Mouse (Mus musculus) lung, postnatal 0 days (tissue): ENCODE results near the gene Nrg4. TPM values are rescaled to one million over a fixed set of nuclear protein-coding genes. Genes with fewer than 3 reads are reported as not detected.

Experiments used
- ATAC-seq: fragments of 200-750 bp; cut with Nextera tagmentation; 2 replicates; pipeline ENCODE4 v1.8.0; 2017; ENCODE audit warnings: moderate library complexity
- DNase-seq: peaks from one replicate; pipeline ENCODE4 v3.0.0-alpha.2; 2016; ENCODE audit warnings: low spot score
- H3K27ac ChIP-seq: fragments of 300-500 bp; sonication (generic); 2 replicates; pipeline ENCODE4 v1.5.1; 2014; ENCODE audit warnings: antibody characterized with exemption, mild to moderate bottlenecking, low read length, mixed read lengths
- H3K27me3 ChIP-seq: fragments of 300-500 bp; sonication (generic); replicated peaks from 2 replicates; pipeline ENCODE4 v1.6.1; 2014; ENCODE audit warnings: low read length, mixed read lengths; ENCODE audit not compliant: insufficient read depth
- H3K36me3 ChIP-seq: fragments of 300-500 bp; sonication (generic); 2 replicates; pipeline ENCODE4 v1.6.1; 2014; ENCODE audit warnings: low read length, mixed read lengths; ENCODE audit not compliant: insufficient read depth
- H3K4me1 ChIP-seq: fragments of 300-500 bp; sonication (generic); 2 replicates; pipeline ENCODE4 v1.6.1; 2014; ENCODE audit warnings: antibody characterized with exemption, low read depth, low read length, mixed read lengths; ENCODE audit not compliant: insufficient read depth
- H3K4me2 ChIP-seq: fragments of 300-500 bp; sonication (generic); replicated peaks from 2 replicates; pipeline ENCODE4 v1.6.1; 2014; ENCODE audit warnings: low read depth, mild to moderate bottlenecking, low read length, moderate library complexity, mixed read lengths
- H3K4me3 ChIP-seq: fragments of 300-500 bp; sonication (generic); 2 replicates; pipeline ENCODE4 v1.5.1; 2014; ENCODE audit warnings: low read depth, low read length
- H3K9ac ChIP-seq: fragments of 300-500 bp; sonication (generic); replicated peaks from 2 replicates; pipeline ENCODE4 v1.6.1; 2014; ENCODE audit warnings: low read depth, mild to moderate bottlenecking
- H3K9me3 ChIP-seq: fragments of 300-500 bp; sonication (generic); 2 replicates; pipeline ENCODE4 v1.6.1; 2016; ENCODE audit warnings: low read length, mixed read lengths
- CTCF ChIP-seq: IDR thresholded peaks from 2 replicates; pipeline ENCODE4 v1.5.1; 2016; ENCODE audit warnings: antibody characterized with exemption, mild to moderate bottlenecking
- EP300 ChIP-seq: IDR thresholded peaks from 2 replicates; pipeline ENCODE4 v1.6.1; 2016; ENCODE audit warnings: antibody characterized with exemption, mild to moderate bottlenecking, control low read depth
- WGBS: fragments of 180-500 bp; shearing (Covaris S2); extraction: QIAGEN DNeasy Blood & Tissue Kit; methylation state at CpG from one replicate; pipeline ENCODE4 v1.1.7; 2014; 5-methylcytosine and 5-hydroxymethylcytosine counted together
- polyA plus RNA-seq: library from polyadenylated mRNA; unstranded; fragments of >200 nt; fragmentation: Nextera tagmentation; extraction: Ambion mirVana; gene quantifications from 2 replicates; pipeline ENCODE4 v1.2.1, GENCODE M21; 2015

Gene Nrg4
- polyA plus RNA-seq, 1 experiment from 2014 or later, result 1.4 TPM

DNA sequence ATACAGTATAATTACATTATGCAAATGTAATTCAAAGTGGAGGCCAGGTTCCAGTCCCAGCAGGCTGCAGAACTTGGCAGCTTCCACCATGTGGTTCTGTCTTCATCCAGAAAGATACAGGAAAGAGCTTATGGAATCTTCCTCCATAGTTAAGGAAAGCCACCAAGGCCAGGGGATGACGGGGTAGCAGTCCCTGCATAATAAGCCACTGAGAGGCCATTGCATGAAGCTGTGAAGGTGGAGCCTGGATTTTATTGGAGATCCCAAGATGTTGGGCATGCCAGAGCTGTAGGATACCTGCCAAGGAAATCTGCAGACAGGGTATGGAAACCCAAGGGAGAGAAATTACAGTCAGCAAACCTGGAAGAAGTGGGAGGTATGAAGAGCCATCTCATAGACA is 30.5 kb upstream of the Nrg4 start:
- H3K4me1 ChIP-seq, result no peaks in the 10 kb centered on the region

DNA sequence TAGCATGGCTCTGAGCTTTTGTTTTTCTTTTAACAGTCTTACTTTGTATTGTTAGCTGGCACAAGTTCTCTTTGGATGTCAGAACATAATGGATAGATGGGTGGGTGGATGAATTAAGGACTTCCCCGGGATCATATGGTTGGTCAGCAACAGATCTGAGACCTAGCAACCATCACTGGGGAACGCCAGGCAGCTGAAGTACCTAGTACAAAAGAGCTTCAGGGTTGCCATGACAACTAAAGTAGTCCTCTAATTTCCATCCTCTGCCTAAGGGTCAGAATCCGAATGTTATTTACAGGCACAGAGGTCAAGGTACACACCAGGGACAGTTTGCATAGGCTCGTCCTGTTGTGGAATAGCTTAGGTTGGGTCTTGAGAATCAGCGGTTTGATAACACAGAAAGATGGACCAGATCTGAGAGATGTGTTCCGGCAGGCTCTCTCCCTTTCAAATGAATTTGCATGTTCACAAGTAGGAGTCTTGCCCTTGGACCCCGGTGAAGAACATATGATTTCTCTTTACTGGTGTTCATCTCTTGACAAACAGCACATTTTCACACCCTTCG is 28.7 kb upstream of the Nrg4 start:
- H3K4me1 ChIP-seq, result no peaks in the 10 kb centered on the region
- no peak overlapping the region for H3K4me3 ChIP-seq
- no peak overlapping the region for H3K9ac ChIP-seq
- H3K27me3 ChIP-seq, result no peaks in the 10 kb centered on the region
- H3K36me3 ChIP-seq, result no peaks in the 10 kb centered on the region
- no peak for ATAC-seq
- H3K4me2 ChIP-seq, result no peak overlapping the region
- no peak for TF ChIP-seq EP300
- no peak for TF ChIP-seq CTCF
- DNase-seq, result no peak
- H3K9me3 ChIP-seq, result no peaks in the 10 kb centered on the region
- 53% methylated on average over 8 of the region's 8 CpGs for WGBS
- H3K27ac ChIP-seq, result no peak overlapping the region

More for the DNA sequence above, 30.5 kb upstream of the Nrg4 start:
- 86% methylated on average over 1 of the region's 1 CpGs for WGBS
- Histone ChIP-seq H3K27ac (no peak overlapping the region), H3K4me3 (no peak overlapping the region), H3K9ac (no peak overlapping the region), H3K27me3 (no peaks in the 10 kb centered on the region), H3K36me3 (no peaks in the 10 kb centered on the region), H3K9me3 (no peaks in the 10 kb centered on the region), H3K4me2 (no peak overlapping the region)
- ATAC-seq, result no peak
- DNase-seq, result no peak
- TF ChIP-seq EP300, result no peak
- no peak for TF ChIP-seq CTCF

DNA sequence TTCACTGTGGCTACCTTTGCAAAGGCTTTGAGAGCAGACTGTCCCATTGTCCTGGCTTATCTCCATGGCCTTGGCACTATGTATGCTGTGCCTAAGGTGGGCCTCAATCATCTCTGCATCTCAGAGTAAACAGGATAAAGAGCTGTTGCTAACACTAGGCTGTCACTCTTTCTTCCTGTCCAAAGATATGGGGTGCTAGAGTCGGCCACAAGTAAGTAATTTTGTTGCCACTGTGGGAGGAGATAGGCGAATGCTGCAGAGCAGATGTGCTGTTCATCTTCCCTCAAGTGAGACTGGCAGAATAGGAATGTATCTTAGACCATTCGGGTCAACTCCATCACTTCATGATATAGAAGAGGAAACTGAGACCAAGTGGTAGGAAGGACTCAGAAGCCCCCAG is 28.0 kb upstream of the Nrg4 start:
- TF ChIP-seq CTCF (no peak), EP300 (no peak)
- Histone ChIP-seq H3K4me1 (no peaks in the 10 kb centered on the region), H3K36me3 (no peaks in the 10 kb centered on the region), H3K9ac (no peak overlapping the region), H3K9me3 (no peaks in the 10 kb centered on the region), H3K4me2 (no peak overlapping the region), H3K27me3 (no peaks in the 10 kb centered on the region), H3K4me3 (no peak overlapping the region), H3K27ac (no peak overlapping the region)
- ATAC-seq, result no peak
- 54% methylated on average over 3 of the region's 3 CpGs for WGBS
- no peak for DNase-seq

DNA sequence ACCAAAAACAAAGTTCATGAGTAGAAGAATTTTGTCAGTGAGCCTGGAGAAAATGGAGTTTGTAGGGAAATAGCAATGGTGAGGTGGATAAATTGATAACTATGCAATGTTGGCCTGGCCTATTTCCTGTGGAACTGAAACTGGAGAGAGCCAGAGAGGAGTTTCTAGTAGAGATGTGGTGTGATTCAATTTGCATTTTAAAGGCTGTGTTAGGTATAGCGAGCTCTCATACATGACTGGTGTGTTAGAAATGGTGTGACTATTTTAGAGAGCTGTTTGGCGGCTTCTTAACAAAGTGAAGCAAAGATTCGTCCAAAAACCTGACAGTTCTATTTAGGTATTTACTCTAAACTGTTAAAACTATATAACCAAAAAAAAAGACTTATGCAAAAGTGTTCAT is 22.0 kb upstream of the Nrg4 start:
- WGBS, result 79% methylated on average over 3 of the region's 3 CpGs
- Histone ChIP-seq H3K4me2 (no peak overlapping the region), H3K9me3 (no peaks in the 10 kb centered on the region), H3K27me3 (no peaks in the 10 kb centered on the region), H3K9ac (no peak overlapping the region), H3K27ac (no peak overlapping the region), H3K36me3 (no peaks in the 10 kb centered on the region), H3K4me3 (no peak overlapping the region), H3K4me1 (no peaks in the 10 kb centered on the region)
- TF ChIP-seq CTCF, result no peak
- DNase-seq (no peak), ATAC-seq (no peak)

DNA sequence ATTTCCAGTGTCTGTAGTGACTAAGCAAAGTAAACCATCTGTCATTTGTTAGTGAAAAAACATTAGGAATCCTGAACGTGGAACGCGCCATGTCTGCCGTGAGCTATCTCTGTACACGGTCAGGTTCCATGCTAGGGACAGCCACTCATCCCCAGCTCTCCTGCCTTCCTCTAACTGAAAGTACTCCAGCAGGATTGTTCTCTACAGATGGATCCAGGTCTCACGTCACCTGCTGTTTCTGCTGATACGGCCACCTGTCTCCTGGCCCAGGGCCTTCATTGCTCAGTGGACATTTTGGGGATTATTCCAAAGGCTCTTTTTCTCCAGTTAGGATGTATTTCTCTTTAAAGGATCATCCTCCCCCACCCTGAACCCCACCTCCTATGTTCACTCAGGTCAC is 18.7 kb upstream of the Nrg4 start:
- Histone ChIP-seq H3K9me3 (no peaks in the 10 kb centered on the region), H3K4me3 (no peak overlapping the region), H3K4me1 (no peaks in the 10 kb centered on the region), H3K36me3 (no peaks in the 10 kb centered on the region), H3K27ac (no peak overlapping the region), H3K9ac (no peak overlapping the region), H3K27me3 (no peaks in the 10 kb centered on the region), H3K4me2 (no peak overlapping the region)
- 90% methylated on average over 7 of the region's 7 CpGs for WGBS
- ATAC-seq (no peak), DNase-seq (no peak)
- TF ChIP-seq CTCF (no peak), EP300 (no peak)

DNA sequence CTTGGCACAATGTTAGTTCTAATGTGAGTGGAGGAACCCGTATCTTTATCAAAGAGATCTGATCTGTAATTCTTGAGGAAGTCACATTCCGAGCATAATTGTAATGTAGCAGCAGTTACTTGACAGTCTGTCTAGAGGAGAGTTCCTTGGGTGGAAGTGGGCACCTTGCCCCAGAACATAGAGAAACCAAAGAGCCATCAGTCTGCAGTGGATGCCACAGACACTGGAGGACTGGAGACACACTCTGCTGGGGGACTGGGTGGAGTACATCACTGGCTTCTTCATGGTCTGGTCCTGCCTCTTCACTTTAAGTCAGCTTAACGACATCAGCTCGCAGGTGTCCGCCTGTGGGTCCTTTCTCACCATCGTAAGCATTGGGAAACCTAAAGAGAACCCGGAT is 17.5 kb upstream of the Nrg4 start:
- no peak for TF ChIP-seq EP300
- no peak for TF ChIP-seq CTCF
- Histone ChIP-seq H3K27ac (no peak overlapping the region), H3K4me3 (no peak overlapping the region), H3K36me3 (no peaks in the 10 kb centered on the region), H3K4me1 (no peaks in the 10 kb centered on the region), H3K4me2 (no peak overlapping the region), H3K27me3 (no peaks in the 10 kb centered on the region), H3K9ac (no peak overlapping the region), H3K9me3 (no peaks in the 10 kb centered on the region)
- ATAC-seq, result no peak
- WGBS, result 67% methylated on average over 7 of the region's 7 CpGs
- DNase-seq, result no peak

DNA sequence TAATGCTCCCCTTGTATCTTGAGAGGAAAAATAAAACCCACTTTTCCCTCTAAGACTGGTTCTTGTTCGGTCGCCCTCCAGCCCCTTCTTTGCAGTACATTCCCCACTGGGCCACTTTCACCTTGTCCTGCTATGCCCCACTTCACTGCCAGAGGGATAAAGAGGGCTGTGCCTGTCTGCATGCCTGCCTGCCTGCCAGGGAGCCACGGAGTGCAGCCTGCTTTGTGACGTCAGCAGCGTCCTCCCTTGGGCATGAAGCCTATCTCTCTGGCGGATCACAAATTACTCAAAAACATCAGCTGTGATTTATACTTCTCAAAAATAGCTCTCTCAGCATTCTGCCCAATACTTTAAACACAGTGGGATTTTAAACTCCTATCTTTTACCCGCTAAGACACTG is 6.3 kb upstream of the Nrg4 start:
- no peak overlapping the region for H3K4me2 ChIP-seq
- WGBS, result 24% methylated on average over 7 of the region's 7 CpGs
- TF ChIP-seq CTCF (peak; percentile 35), EP300 (no peak)
- no peaks in the 10 kb centered on the region for H3K27me3 ChIP-seq
- H3K4me3 ChIP-seq, result no peak overlapping the region
- ATAC-seq (peak; percentile 60), DNase-seq (peak; percentile 39)
- no peaks in the 10 kb centered on the region for H3K36me3 ChIP-seq
- H3K27ac ChIP-seq, result no peak overlapping the region
- H3K9ac ChIP-seq, result no peak overlapping the region
- H3K4me1 ChIP-seq, result no peaks in the 10 kb centered on the region
- H3K9me3 ChIP-seq, result no peaks in the 10 kb centered on the region
